Mouse (Mus musculus): ENCODE measurements around the gene Thoc5.

DNA sequence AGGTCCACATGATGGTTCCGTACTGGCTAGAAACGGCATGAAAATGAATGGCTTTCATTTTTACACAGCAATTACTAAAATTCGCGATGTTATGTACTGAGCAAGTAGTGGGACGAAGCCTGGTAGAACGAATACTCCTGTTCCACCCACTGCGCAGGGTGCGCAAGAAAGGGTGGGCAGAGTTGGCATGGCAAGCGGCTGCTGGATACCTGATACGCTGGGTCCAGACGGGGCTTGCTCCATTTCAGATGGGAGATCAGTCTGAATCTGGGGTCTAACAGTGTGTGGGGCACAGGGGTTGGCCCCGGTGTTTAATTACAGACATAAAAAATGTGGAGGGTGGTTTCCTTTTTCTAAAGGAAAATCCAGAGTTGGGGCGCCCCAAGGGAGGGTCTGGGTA lies 51.4 kb downstream of the Thoc5 start:
- no peak for TF ChIP-seq CTCF (IDR thresholded peaks at IDR 0.05; ENCODE audit: low read depth)
- TF ChIP-seq EP300 (IDR thresholded peaks at IDR 0.05; ENCODE audit: low read depth): no peak

Data from liver, embryonic 14.5 days (tissue).